Comparison of ENCODE assay signal across 23 mouse cellular contexts in genomic region chr6:111278516-111278915, GRCm38 (mm10).
DNase-seq lines count a peak whose midpoint lies in the region; ATAC-seq lines count a peak whose summit lies in the region.
"Had no signal": no experiment of that assay in that cellular context is flagged by ENCODE, and none has a peak within 500 bp of the region (broad histone marks: within the 10 kb centered on the region; RNA-seq: fewer than 3 reads in every experiment).

No protein-coding gene starts in this region.

- H3K27me3 ChIP-seq in embryonic facial prominence, embryonic 14.5 days (replicated peaks; ENCODE audit: control insufficient read depth, insufficient read depth, low read length), result no peaks in the 10 kb centered on the region
- H3K27me3 ChIP-seq in embryonic facial prominence, embryonic 10.5 days (replicated peaks; ENCODE audit: low read depth, poor library complexity, severe bottlenecking), result no peaks in the 10 kb centered on the region
- no peaks in the 10 kb centered on the region for H3K27me3 ChIP-seq in liver, embryonic 11.5 days (replicated peaks; ENCODE audit: control insufficient read depth, insufficient read depth, low read length)
- H3K27me3 ChIP-seq: embryonic facial prominence, embryonic 15.5 days; heart, embryonic 12.5 days; Patski had no signal

- peak; percentile 39 for DNase-seq in embryonic facial prominence, embryonic 14.5 days (ENCODE audit: low spot score)
- no peak for DNase-seq in embryonic facial prominence, embryonic 10.5 days (ENCODE audit: low spot score)
- peak; percentile 10 for DNase-seq in left cerebral cortex, postnatal 4 days
- no peak for DNase-seq in left cerebral cortex, adult 11 months (ENCODE audit: low spot score)
- peak; percentile 51 for DNase-seq in brain, adult 2 months (ENCODE audit: low read depth, low spot score)
- DNase-seq in liver, embryonic 11.5 days (ENCODE audit: low spot score), result no peak
- DNase-seq in neural tube, embryonic 10.5 days (ENCODE audit: extremely low spot score, low spot score), result no peak
- DNase-seq: adrenal gland, postnatal 14 days; cerebellum, adult 11 months; cerebellum, adult 9-10 months; cerebellum, postnatal 36 days; gastrocnemius, adult 2 months; gastrocnemius, postnatal 25 days had no signal

- no peak for ATAC-seq in embryonic facial prominence, embryonic 14.5 days (ENCODE audit: low read depth)
- ATAC-seq in liver, embryonic 11.5 days (replicated peaks; ENCODE audit: low FRiP score), result no peak
- ATAC-seq: activated CD4-positive, CD25-positive, alpha-beta regulatory T cell, adult 4 months; forebrain, embryonic 16.5 days; inflammation-experienced regulatory T-cells, adult 6 months; Patski had no signal

- no peak overlapping the region for H3K27ac ChIP-seq in embryonic facial prominence, embryonic 14.5 days (replicated peaks; ENCODE audit: low read depth, low read length)
- no peak overlapping the region for H3K27ac ChIP-seq in embryonic facial prominence, embryonic 10.5 days (replicated peaks)
- no peak overlapping the region for H3K27ac ChIP-seq in liver, embryonic 11.5 days (ENCODE audit: low read depth, low read length)
- H3K27ac ChIP-seq: embryonic facial prominence, embryonic 15.5 days; forebrain, embryonic 10.5 days; gastrocnemius, adult 2 months; hindbrain, embryonic 10.5 days; hindbrain, embryonic 14.5 days had no signal

- H3K4me1 ChIP-seq in embryonic facial prominence, embryonic 14.5 days (ENCODE audit: control insufficient read depth, insufficient read depth, low read length), result no peaks in the 10 kb centered on the region
- no peaks in the 10 kb centered on the region for H3K4me1 ChIP-seq in embryonic facial prominence, embryonic 10.5 days
- H3K4me1 ChIP-seq in liver, embryonic 11.5 days (replicated peaks; ENCODE audit: control insufficient read depth, insufficient read depth, low read length), result no peaks in the 10 kb centered on the region
- H3K4me1 ChIP-seq: embryonic facial prominence, embryonic 15.5 days; forebrain, embryonic 10.5 days; heart, embryonic 12.5 days; hindbrain, embryonic 10.5 days had no signal

- intact Hi-C loops in left cerebral cortex, postnatal 4 days (cut with DNase I), result no loop called here

- no peaks in the 10 kb centered on the region for H3K9me3 ChIP-seq in embryonic facial prominence, embryonic 14.5 days (ENCODE audit: control insufficient read depth, low read length)
- no peaks in the 10 kb centered on the region for H3K9me3 ChIP-seq in embryonic facial prominence, embryonic 10.5 days
- no peaks in the 10 kb centered on the region for H3K9me3 ChIP-seq in liver, embryonic 11.5 days (ENCODE audit: control insufficient read depth, low read length)
- H3K9me3 ChIP-seq: embryonic facial prominence, embryonic 15.5 days; forebrain, embryonic 10.5 days; heart, embryonic 12.5 days; hindbrain, embryonic 10.5 days had no signal

- H3K4me2 ChIP-seq in embryonic facial prominence, embryonic 14.5 days (ENCODE audit: low read depth, low read length), result no peak overlapping the region
- H3K4me2 ChIP-seq in liver, embryonic 11.5 days, result no peak overlapping the region
- H3K4me2 ChIP-seq: embryonic facial prominence, embryonic 15.5 days; heart, embryonic 12.5 days; hindbrain, embryonic 14.5 days had no signal

- no peak overlapping the region for H3K9ac ChIP-seq in embryonic facial prominence, embryonic 14.5 days (ENCODE audit: low read depth, low read length)
- no peak overlapping the region for H3K9ac ChIP-seq in liver, embryonic 11.5 days (ENCODE audit: low read depth, low read length)
- H3K9ac ChIP-seq: embryonic facial prominence, embryonic 15.5 days; heart, embryonic 12.5 days; hindbrain, embryonic 14.5 days had no signal

- no peak overlapping the region for H3K4me3 ChIP-seq in embryonic facial prominence, embryonic 14.5 days (ENCODE audit: low read depth, low read length)
- H3K4me3 ChIP-seq in embryonic facial prominence, embryonic 10.5 days, result no peak overlapping the region
- no peak overlapping the region for H3K4me3 ChIP-seq in liver, embryonic 11.5 days (ENCODE audit: low read depth, low read length)
- H3K4me3 ChIP-seq: embryonic facial prominence, embryonic 15.5 days; erythroblast, embryonic 14.5 days; forebrain, embryonic 10.5 days; gastrocnemius, adult 2 months; heart, embryonic 12.5 days; hindbrain, embryonic 10.5 days had no signal

- no peaks in the 10 kb centered on the region for H3K36me3 ChIP-seq in embryonic facial prominence, embryonic 14.5 days (ENCODE audit: control insufficient read depth, insufficient read depth, low read length)
- no peaks in the 10 kb centered on the region for H3K36me3 ChIP-seq in embryonic facial prominence, embryonic 10.5 days (replicated peaks)
- H3K36me3 ChIP-seq in liver, embryonic 11.5 days (ENCODE audit: control insufficient read depth, insufficient read depth, low read length), result no peaks in the 10 kb centered on the region
- H3K36me3 ChIP-seq: embryonic facial prominence, embryonic 15.5 days; forebrain, embryonic 10.5 days; heart, embryonic 12.5 days; hindbrain, embryonic 10.5 days had no signal

Comparison
In these comparisons a context has a peak if more than half of its experiments do, and no peak if none do; other contexts are left out.
1. DNase-seq: peak in embryonic facial prominence, embryonic 14.5 days (single experiment), left cerebral cortex, postnatal 4 days (single experiment) and brain, adult 2 months (single experiment); none in embryonic facial prominence, embryonic 10.5 days (single experiment), left cerebral cortex, adult 11 months (single experiment), liver, embryonic 11.5 days (single experiment) and neural tube, embryonic 10.5 days (single experiment).